Mouse (Mus musculus): ENCODE data around the gene Slx4ip.

The Slx4ip gene

GRCm38 (mm10) chr2:137101074-137101473, 210.1 kb downstream of the Slx4ip start:
- CTCF ChIA-PET: no interaction called here

- CTCF ChIA-PET: no interaction called here
Observed at GRCm38 (mm10) chr2:137107203-137107602, 216.2 kb downstream of the Slx4ip start.

GRCm38 (mm10) chr2:137107946-137108345, 216.9 kb downstream of the Slx4ip start:
- CTCF ChIA-PET: no interaction called here

GRCm38 (mm10) chr2:137109321-137110213, 218.5 kb downstream of the Slx4ip start:
- CTCF ChIA-PET: no interaction called here

GRCm38 (mm10) chr2:137110214-137110898, 219.3 kb downstream of the Slx4ip start:
- CTCF ChIA-PET: no interaction called here

- CTCF ChIA-PET: no interaction called here
Observed at GRCm38 (mm10) chr2:137113288-137114061, 222.5 kb downstream of the Slx4ip start.

GRCm38 (mm10) chr2:137114248-137115096, 223.5 kb downstream of the Slx4ip start:
- CTCF ChIA-PET: no interaction called here

GRCm38 (mm10) chr2:137115241-137116024, 224.4 kb downstream of the Slx4ip start:
- CTCF ChIA-PET: no interaction called here

GRCm38 (mm10) chr2:137116025-137116674, 225.1 kb downstream of the Slx4ip start, which contains the start of gene Jag1:
Gene Jag1 (minus strand): TSS chr2:137116644.
- CTCF ChIA-PET: no interaction called here

- CTCF ChIA-PET: no interaction called here
Observed at GRCm38 (mm10) chr2:137116675-137117320, 225.8 kb downstream of the Slx4ip start.

- CTCF ChIA-PET: no interaction called here
Observed at GRCm38 (mm10) chr2:137117321-137117690, 226.3 kb downstream of the Slx4ip start.
